Mouse (Mus musculus): ENCODE data around the gene Ccdc92b.
"Not testable (repeated sequence)": the region's sequence is repeated elsewhere in the genome, so short reads cannot be mapped to it uniquely, and the experiment has no call there.

The Ccdc92b gene

GRCm38 (mm10) chr11:74619201-74619955 is at the start of gene Ccdc92b:
Gene Ccdc92b, plus strand, starts transcription at chr11:74619605.
- DNase-seq, result peak; percentile 91

GRCm38 (mm10) chr11:74569735-74570134 is 49.7 kb upstream of the Ccdc92b start:
- DNase-seq, result no peak

GRCm38 (mm10) chr11:74572459-74573061 is 46.8 kb upstream of the Ccdc92b start:
- DNase-seq, result no peak

- no peak for DNase-seq
Measured at GRCm38 (mm10) chr11:74574768-74575434, 44.5 kb upstream of the Ccdc92b start.

- no peak for DNase-seq
Measured at GRCm38 (mm10) chr11:74575940-74576339, 43.5 kb upstream of the Ccdc92b start.

- DNase-seq, result no peak
Measured at GRCm38 (mm10) chr11:74577068-74577467, 42.3 kb upstream of the Ccdc92b start.

- DNase-seq, result not testable (repeated sequence)
Measured at GRCm38 (mm10) chr11:74581333-74581732, 38.1 kb upstream of the Ccdc92b start.

- DNase-seq, result no peak
Measured at GRCm38 (mm10) chr11:74582464-74582863, 36.9 kb upstream of the Ccdc92b start.

- DNase-seq, result no peak
Measured at GRCm38 (mm10) chr11:74583824-74584349, 35.5 kb upstream of the Ccdc92b start.

GRCm38 (mm10) chr11:74584946-74585723 is 34.3 kb upstream of the Ccdc92b start:
- DNase-seq, result peak; percentile 53

GRCm38 (mm10) chr11:74586401-74586800 is 33.0 kb upstream of the Ccdc92b start:
- DNase-seq, result no peak

GRCm38 (mm10) chr11:74589401-74590238 is 29.8 kb upstream of the Ccdc92b start:
- DNase-seq, result peak; percentile 49

GRCm38 (mm10) chr11:74590239-74590596 is 29.2 kb upstream of the Ccdc92b start:
- no peak for DNase-seq

- DNase-seq, result no peak
Measured at GRCm38 (mm10) chr11:74590691-74591090, 28.7 kb upstream of the Ccdc92b start.

GRCm38 (mm10) chr11:74592246-74592645 is 27.2 kb upstream of the Ccdc92b start:
- no peak for DNase-seq

GRCm38 (mm10) chr11:74597283-74597989 is 22.0 kb upstream of the Ccdc92b start:
- no peak for DNase-seq

- no peak for DNase-seq
Measured at GRCm38 (mm10) chr11:74597990-74598337, 21.4 kb upstream of the Ccdc92b start.

- no peak for DNase-seq
Measured at GRCm38 (mm10) chr11:74602286-74602685, 17.1 kb upstream of the Ccdc92b start.

GRCm38 (mm10) chr11:74610068-74610467 is 9.3 kb upstream of the Ccdc92b start:
- DNase-seq, result no peak

GRCm38 (mm10) chr11:74610545-74611176 is 8.7 kb upstream of the Ccdc92b start, which contains the start of gene Rap1gap2:
Gene Rap1gap2, minus strand, starts transcription at chr11:74610915.
- DNase-seq, result peak; percentile 53

- no peak for DNase-seq
Measured at GRCm38 (mm10) chr11:74611437-74611836, 8.0 kb upstream of the Ccdc92b start.

Measured in embryo, embryonic 11 days (tissue).